Mouse (Mus musculus): Measurements from ENCODE around the gene Commd6. TPM values are rescaled to one million over a fixed set of nuclear protein-coding genes. Genes with fewer than 3 reads are reported as not detected.

Commd6 gene
- polyA plus RNA-seq, 1 experiment from 2014 or later = 103 TPM

DNA sequence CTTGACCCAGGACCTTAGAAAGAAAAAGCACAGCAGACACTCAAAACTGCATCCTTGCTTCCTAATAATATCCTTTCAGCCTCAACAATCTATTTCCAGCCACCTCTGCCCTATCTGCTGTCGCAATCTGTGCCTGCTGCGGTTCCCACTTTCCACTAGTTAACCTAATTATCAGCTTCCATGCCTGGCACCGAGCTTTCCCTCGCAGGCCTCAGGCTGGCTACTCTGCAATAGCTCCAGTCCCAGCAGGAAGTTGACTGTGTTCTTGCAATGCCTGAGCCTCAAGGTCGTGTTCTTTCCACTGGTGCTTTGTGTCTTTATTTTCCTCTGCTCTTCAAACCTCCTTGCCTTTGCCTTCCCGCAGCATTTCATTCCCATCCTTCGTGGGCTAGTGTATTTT lies 54.4 kb downstream of the Commd6 start:
- WGBS = 80% methylated on average over 7 of the region's 7 CpGs
- no peak overlapping the region for H3K4me3 ChIP-seq
- H3K27ac ChIP-seq = no peak overlapping the region
- H3K27me3 ChIP-seq (replicated peaks) = no peaks in the 10 kb centered on the region
- no peaks in the 10 kb centered on the region for H3K9me3 ChIP-seq
- H3K4me1 ChIP-seq = no peaks in the 10 kb centered on the region
- H3K4me2 ChIP-seq (replicated peaks) = no peak overlapping the region
- H3K9ac ChIP-seq = no peak overlapping the region
- no peaks in the 10 kb centered on the region for H3K36me3 ChIP-seq
- no peak for ATAC-seq (ENCODE audit: low FRiP score, low read depth)

Other genes starting within 250 kb of the Commd6 start
- 5.8 and 7.5 TPM in 2 replicates for gene Tbc1d4, start 31.5 kb downstream of the Commd6 start, polyA plus RNA-seq (2016; fragmentation: Nextera tagmentation; extraction: Ambion mirVana)
- 172 and 182 TPM in 2 replicates for gene Uchl3, start 13.3 kb upstream of the Commd6 start, polyA plus RNA-seq (2016; fragmentation: Nextera tagmentation; extraction: Ambion mirVana)
- gene Gm9922, start 89.1 kb upstream of the Commd6 start, polyA plus RNA-seq (2016; fragmentation: Nextera tagmentation; extraction: Ambion mirVana) = 0.52 TPM in 1 of 2 replicates, not detected in the other
- 2.5 and 3.3 TPM in 2 replicates for gene Lmo7, start 89.3 kb upstream of the Commd6 start, polyA plus RNA-seq (2016; fragmentation: Nextera tagmentation; extraction: Ambion mirVana)